Mouse (Mus musculus) ES-Bruce4 (cell line): ENCODE data around the gene Adssl1. TPM values are rescaled to one million over a fixed set of nuclear protein-coding genes. Genes with fewer than 3 reads are reported as not detected.
A peak's percentile ranks its signal among the peaks of the same experiment; 100 is the strongest.

Source experiments
- H3K27ac ChIP-seq: 2 replicates; pipeline ENCODE4 v1.5.1; 2012; ENCODE audit warnings: low read length, inconsistent platforms; ENCODE audit not compliant: insufficient read depth
- H3K27me3 ChIP-seq: 2 replicates; pipeline ENCODE4 v1.6.1; 2012; ENCODE audit warnings: mild to moderate bottlenecking, low read length, inconsistent platforms; ENCODE audit not compliant: control insufficient read depth, poor library complexity, insufficient read depth, severe bottlenecking
- H3K36me3 ChIP-seq: 2 replicates; pipeline ENCODE4 v1.6.1; 2012; ENCODE audit warnings: inconsistent platforms, mild to moderate bottlenecking, low read length, moderate library complexity; ENCODE audit not compliant: control insufficient read depth, poor library complexity, insufficient read depth, severe bottlenecking
- H3K4me1 ChIP-seq: one replicate; pipeline ENCODE4 v1.8.1; 2011; ENCODE audit warnings: low read length; ENCODE audit not compliant: control insufficient read depth, insufficient read depth
- H3K4me3 ChIP-seq: 2 replicates; pipeline ENCODE4 v1.5.1; 2011; ENCODE audit warnings: low read depth, mild to moderate bottlenecking, low read length
- H3K9ac ChIP-seq: 2 replicates; pipeline ENCODE4 v1.6.1; 2012; ENCODE audit warnings: low read depth, mild to moderate bottlenecking, inconsistent platforms; ENCODE audit not compliant: poor library complexity, severe bottlenecking
- H3K9me3 ChIP-seq: replicated peaks from 2 replicates; pipeline ENCODE4 v1.6.1; 2012; ENCODE audit warnings: mild to moderate bottlenecking, low read length, inconsistent platforms; ENCODE audit not compliant: control insufficient read depth, poor library complexity, insufficient read depth, severe bottlenecking
- CTCF ChIP-seq: IDR thresholded peaks from one replicate; pipeline ENCODE4 v1.8.1; 2011; ENCODE audit warnings: low read depth, low read length
- EP300 ChIP-seq: IDR thresholded peaks from 2 replicates; pipeline ENCODE4 v1.6.1; 2011; ENCODE audit warnings: low read depth, low read length; ENCODE audit not compliant: insufficient read depth
- POLR2A ChIP-seq: IDR thresholded peaks from one replicate; pipeline ENCODE4 v1.8.1; 2011; ENCODE audit warnings: low read length; ENCODE audit not compliant: insufficient read depth
- polyA plus RNA-seq: library from polyadenylated mRNA; stranded (reverse); fragments of >200 nt; gene quantifications from 2 replicates; pipeline ENCODE4 v1.2.4, GENCODE M21; 2011; ENCODE audit warnings: low read depth; ENCODE audit not compliant: missing spikeins, insufficient read depth, insufficient read length

Gene Adssl1
- polyA plus RNA-seq, 1 experiment = 6.6 TPM

DNA sequence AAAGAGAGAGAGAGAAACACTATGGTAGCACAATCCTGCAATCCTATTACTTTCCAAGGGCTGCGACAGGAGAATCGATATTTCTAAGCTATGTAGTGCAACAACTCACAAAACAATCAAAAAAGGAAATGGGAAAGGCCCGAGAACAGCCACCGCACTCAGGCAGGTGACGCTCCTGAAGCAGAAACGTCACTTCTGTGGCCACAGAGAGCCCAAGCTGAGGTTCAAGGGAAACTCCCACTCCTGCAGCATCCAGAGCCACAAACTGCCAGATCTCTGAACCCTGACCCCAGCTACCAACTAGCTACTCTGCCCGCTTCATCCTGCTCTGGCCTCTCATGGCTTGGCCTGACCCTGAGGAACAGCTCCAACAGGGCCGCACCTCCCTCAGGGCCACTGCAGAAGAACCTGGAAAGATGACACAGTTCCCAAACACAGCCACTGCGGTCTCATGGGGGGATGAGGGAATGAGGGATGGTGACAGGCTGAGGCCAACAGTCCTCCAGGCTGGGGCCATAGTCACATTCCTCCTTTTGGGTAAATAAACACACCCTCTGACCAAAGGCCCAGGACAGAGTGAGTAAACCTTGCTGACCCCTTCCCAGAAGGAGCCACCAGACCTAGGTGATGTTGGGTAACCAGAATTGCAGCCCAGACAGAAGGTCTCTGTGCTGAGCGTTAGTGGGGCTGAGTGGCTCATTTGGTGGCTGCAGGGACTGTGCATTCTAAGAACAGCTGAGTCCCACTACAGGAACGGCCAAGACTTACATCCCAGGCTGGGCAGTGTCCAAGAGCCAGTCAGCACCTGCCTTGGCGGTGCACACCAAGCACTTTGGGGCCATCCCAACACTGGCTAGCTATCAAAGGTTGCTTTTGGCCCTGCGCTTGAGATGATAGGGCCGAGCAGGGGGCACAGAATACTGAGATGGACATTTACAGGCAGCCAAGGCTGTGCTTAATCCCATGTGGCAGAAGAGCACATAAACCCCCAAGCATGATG is 32.4 kb upstream of the Adssl1 start:
- H3K36me3 ChIP-seq = no peaks in the 10 kb centered on the region
- no peaks in the 10 kb centered on the region for H3K4me1 ChIP-seq
- H3K9me3 ChIP-seq = no peaks in the 10 kb centered on the region
- H3K27me3 ChIP-seq = no peaks in the 10 kb centered on the region; the same call in 1 of the 2 replicates
- no peak overlapping the region for H3K9ac ChIP-seq
- no peak overlapping the region for H3K27ac ChIP-seq
- TF ChIP-seq CTCF (no peak), POLR2A (no peak), EP300 (no peak)
- no peak overlapping the region for H3K4me3 ChIP-seq

DNA sequence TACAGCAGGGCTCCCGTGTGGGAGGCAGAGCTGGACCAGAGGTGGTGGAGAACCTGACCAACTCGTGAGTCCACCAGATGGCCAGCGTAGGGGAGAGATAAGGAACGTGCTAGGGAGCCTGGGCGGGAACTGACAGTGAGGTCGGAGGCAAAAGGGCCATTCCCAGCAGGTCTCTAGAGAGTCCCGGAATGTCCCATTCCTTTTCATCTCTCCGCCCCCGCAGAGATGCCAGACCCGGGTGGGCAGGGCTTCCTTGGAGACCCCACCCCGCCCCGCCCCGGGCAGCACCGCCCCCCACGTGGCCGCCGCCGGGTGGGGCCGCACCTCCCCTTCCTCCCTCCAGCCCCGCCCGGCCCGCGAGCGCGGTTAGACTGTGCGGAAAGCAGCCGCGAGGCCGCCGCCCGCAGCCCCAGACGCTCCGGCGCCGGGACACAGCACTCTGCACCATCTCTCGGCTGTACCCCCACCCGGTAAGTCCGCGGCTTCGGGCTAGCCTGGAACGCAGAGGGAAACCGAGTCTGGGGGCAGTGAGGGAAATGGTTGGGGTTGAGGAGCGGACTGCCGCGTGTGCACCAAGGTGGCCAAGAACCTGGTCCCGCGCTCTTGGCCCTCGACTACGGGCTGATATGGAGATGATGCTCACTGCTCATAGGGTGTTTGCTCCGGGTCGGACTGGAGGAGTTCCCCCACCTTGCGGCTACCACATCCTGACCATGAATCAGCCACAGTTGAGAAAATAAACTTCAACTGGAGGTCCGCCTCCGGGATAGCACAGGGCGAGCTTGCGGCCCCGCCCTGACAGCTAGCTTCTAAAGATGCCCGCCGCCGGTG is 31.2 kb upstream of the Adssl1 start, which contains the start of gene Inf2:
TSS of gene Inf2 (plus strand) at position 359 of the 831 bp plus-strand sequence.
- no peaks in the 10 kb centered on the region; the same call in 1 of the 2 replicates for H3K27me3 ChIP-seq
- no peaks in the 10 kb centered on the region for H3K9me3 ChIP-seq
- H3K27ac ChIP-seq = no peak within 1 kb of the TSS

DNA sequence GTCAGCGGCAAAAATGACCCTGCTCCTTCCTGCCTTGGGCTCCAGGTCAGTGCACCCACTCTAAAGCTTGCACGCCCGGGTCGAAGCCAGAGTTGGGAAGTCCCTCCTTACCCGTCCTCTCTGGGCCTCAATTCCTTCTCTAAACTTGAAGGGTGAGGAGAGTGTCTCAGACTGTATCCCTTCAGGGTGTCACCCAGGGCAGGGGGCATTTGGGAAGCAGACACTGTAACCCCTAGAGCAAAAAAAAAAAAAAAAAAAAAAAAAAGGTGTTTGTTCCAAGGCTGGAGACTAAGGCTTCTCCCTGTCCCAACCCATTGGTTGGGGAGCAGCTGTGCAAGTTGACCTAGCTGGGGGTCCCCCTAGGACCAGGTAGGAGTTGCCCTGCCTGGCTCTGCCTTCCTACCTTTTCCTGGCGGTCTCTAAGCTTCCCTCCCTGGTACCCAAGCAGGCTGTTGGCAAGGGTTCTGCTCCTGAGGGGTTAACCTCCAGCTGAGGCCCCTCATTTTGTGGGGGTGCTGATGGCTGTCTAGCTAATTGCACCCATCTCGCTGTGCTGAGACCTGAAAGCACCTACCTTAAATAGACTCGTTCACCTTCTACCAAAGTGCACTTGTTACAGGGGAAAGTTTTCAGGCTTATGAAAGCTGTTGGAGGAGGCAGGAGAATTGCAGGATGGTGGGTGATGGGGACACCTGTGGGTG is 30.2 kb upstream of the Adssl1 start:
- no peaks in the 10 kb centered on the region; the same call in 1 of the 2 replicates for H3K27me3 ChIP-seq
- peak overlapping the region; percentile 93 for H3K4me3 ChIP-seq
- TF ChIP-seq CTCF = no peak
- no peak for TF ChIP-seq POLR2A
- TF ChIP-seq EP300 = no peak
- no peaks in the 10 kb centered on the region for H3K36me3 ChIP-seq
- no peak overlapping the region for H3K27ac ChIP-seq
- no peaks in the 10 kb centered on the region for H3K9me3 ChIP-seq
- H3K9ac ChIP-seq = peak overlapping the region; percentile 71
- peaks cover 5% of the 10 kb centered on the region for H3K4me1 ChIP-seq

More for the DNA sequence above, 31.2 kb upstream of the Adssl1 start, which contains the start of gene Inf2:
- TF ChIP-seq CTCF = no peak
- peak; percentile 13 for TF ChIP-seq POLR2A
- peak; percentile 47; the same call in 1 of the 2 replicates for TF ChIP-seq EP300
- no peaks in the 10 kb centered on the region for H3K4me1 ChIP-seq
- peak within 1 kb of the TSS; percentile 71 for H3K9ac ChIP-seq
- H3K4me3 ChIP-seq = peak within 1 kb of the TSS; percentile 93
- no peaks in the 10 kb centered on the region for H3K36me3 ChIP-seq

DNA sequence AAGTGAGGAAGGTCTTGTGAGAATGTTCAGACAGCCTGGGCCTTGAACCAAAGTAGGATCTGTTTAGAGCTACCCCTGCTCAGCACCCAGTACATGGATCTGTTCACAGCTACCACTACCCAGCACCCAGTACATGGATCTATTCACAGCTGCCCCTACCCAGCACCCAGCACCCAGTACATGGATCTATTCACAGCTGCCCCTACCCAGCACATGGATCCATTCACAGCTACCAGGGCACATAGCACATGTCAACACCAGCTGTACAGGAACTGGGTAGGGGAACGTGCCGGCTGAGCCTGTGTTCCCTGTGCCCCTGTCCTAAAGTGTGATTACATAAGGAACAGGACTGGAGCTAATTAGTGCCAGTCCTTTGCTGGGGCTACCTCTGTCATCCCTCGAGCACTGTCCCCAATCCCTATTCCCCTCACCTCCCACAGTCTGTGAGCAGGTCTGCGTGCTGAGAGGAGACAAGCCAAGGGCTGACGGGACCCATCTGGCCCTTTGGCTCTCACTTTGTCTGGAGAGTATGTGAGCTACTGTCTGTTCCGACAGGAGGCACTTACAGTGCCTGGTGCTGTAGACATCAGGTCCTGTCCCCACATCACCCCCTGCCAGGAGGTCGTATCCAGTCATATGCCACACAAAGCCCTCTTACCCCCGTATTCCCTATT is 29.1 kb upstream of the Adssl1 start:
- Histone ChIP-seq H3K27ac (no peak overlapping the region), H3K9me3 (no peaks in the 10 kb centered on the region), H3K4me1 (peaks cover 8% of the 10 kb centered on the region), H3K27me3 (no peaks in the 10 kb centered on the region; the same call in 1 of the 2 replicates), H3K4me3 (no peak overlapping the region), H3K36me3 (no peaks in the 10 kb centered on the region), H3K9ac (no peak overlapping the region)
- no peak for TF ChIP-seq EP300
- no peak for TF ChIP-seq POLR2A
- TF ChIP-seq CTCF = no peak

DNA sequence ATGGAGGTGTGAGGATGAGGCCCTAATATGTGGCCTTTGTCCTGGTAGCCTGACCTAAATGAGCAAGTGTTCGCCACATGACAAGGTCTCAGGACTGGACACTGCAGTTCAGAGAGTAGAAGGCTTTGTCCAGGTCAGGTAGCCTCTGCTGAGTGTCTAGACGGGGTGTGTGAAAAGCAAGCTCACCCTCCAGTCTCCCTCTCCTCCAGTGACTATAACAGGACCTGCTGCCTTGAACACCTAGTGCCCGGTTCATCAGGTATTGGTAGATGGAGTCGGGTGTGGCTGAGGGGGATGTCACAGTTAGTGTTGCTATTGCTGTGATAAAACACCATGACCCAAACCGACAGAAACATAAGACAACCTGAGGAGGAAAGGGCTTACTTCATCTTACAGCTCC is 28.6 kb upstream of the Adssl1 start:
- no peak for TF ChIP-seq POLR2A
- no peak for TF ChIP-seq CTCF
- Histone ChIP-seq H3K9ac (no peak overlapping the region), H3K9me3 (no peaks in the 10 kb centered on the region), H3K27me3 (no peaks in the 10 kb centered on the region; the same call in 1 of the 2 replicates), H3K4me3 (no peak overlapping the region), H3K36me3 (no peaks in the 10 kb centered on the region), H3K27ac (no peak overlapping the region), H3K4me1 (peaks cover 8% of the 10 kb centered on the region)
